Mouse (Mus musculus): ENCODE data around the gene Rln1. TPM values are rescaled to one million over a fixed set of nuclear protein-coding genes. Genes with fewer than 3 reads are reported as not detected.

Gene Rln1
- polyA plus RNA-seq, 1 experiment from 2014 or later = 2.2 TPM

DNA sequence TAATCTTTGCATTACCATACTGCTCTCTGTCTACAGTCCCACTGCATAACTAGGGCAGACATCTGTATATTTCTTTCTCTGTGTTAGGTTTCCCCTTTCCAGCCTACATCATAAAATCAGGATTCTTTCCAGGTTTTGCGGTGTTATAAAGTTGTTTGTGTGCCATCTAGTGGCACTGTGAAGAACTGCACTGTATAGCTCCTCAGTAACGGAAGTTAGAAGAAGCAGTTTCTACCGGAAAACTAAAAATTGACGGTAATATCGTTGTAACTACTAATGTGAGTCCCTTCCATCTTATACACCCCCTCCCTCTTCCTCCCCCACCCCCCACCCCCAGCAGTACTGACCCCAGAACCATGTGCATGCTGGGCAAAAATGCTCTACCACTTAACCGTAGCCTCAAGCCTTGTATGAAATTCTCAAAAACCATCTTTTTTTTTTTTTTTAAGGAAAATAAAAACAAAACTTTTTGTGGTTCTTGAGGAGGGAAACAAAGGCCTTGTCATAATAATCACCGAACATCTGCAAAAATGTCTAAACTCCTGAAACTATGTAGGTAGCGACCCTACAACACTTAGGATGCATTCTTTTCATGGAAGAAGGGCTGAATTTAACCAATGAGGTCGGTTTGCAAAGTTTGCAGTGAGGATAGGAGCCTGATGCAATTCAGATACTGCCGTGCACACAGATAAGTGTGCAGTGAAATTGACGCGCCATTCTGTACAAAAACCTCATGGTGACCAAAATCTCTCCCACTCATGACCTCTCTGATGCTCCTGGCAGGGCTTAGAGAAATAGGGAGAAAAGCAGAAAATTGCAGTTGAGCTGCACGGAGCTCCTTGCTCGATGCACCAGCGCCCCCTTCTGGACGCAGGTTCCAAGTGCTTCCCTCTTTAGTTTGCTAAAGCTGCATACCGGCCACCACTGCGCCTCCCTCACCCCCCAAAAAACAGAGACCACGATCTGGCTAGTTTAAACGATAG is 20.7 kb upstream of the Rln1 start:
- WGBS = 5% methylated on average over 20 of the region's 20 CpGs
- no peaks in the 10 kb centered on the region for H3K27me3 ChIP-seq
- no peak overlapping the region for H3K27ac ChIP-seq (replicated peaks)
- H3K4me3 ChIP-seq = peak overlapping the region; percentile 26
- H3K4me2 ChIP-seq = peak overlapping the region; percentile 57
- H3K9ac ChIP-seq = peak overlapping the region; percentile 23
- peak; percentile 77 for ATAC-seq (ENCODE audit: low read depth)
- no peaks in the 10 kb centered on the region for H3K9me3 ChIP-seq
- peaks cover 43% of the 10 kb centered on the region for H3K36me3 ChIP-seq
- H3K4me1 ChIP-seq (replicated peaks) = peaks cover 10% of the 10 kb centered on the region

DNA sequence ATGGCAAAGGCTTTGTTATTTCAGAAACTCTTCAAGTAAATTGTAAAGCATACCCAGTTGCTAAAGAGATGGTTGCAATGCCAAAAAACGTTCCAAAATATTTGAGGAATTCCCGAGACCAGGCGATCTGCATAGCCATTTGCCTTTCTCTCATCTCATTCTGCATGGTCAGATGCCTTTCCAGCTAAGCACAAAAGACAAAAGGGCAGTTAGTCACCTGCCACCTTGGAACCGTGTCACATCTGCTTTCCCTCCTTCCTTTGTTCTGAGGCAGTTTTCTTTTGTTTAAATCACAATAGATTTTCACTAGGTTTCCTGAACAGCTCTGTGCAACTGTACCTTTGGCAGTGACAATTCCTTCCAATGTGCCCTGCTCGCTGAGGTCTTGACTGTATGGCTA is 16.5 kb upstream of the Rln1 start:
- Histone ChIP-seq H3K36me3 (peaks cover 29% of the 10 kb centered on the region; the same call in 1 of the 2 replicates), H3K27me3 (no peaks in the 10 kb centered on the region), H3K9ac (no peak overlapping the region), H3K4me3 (no peak overlapping the region), H3K4me2 (no peak overlapping the region), H3K9me3 (no peaks in the 10 kb centered on the region), H3K27ac (replicated peaks) (no peak overlapping the region), H3K4me1 (replicated peaks) (peaks cover 6% of the 10 kb centered on the region)
- WGBS = 18% methylated on average over 5 of the region's 5 CpGs
- no peak for ATAC-seq (ENCODE audit: low read depth)

DNA sequence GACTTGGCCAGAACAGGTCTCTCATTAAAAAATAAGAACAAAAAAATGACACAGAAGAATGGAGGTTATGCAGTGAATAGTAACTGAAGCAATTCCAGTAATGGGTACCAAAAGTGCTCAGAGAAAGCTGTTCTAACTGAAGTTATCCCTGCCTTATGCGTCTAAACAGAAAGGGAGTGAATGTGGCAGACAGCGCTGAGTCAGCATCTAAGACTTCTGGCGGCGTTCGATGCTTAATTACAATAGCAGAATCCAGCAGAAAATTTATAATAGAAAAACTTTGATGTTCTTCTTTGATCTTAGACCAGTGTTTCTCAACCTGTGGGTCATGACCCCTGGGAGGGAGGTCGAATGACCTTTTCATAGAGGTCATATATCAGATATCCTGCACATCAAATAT is 11.2 kb upstream of the Rln1 start:
- Histone ChIP-seq H3K4me3 (no peak overlapping the region), H3K36me3 (peaks cover 13% of the 10 kb centered on the region; the same call in 1 of the 2 replicates), H3K9me3 (no peaks in the 10 kb centered on the region), H3K4me2 (no peak overlapping the region), H3K9ac (no peak overlapping the region), H3K27ac (replicated peaks) (no peak overlapping the region), H3K27me3 (no peaks in the 10 kb centered on the region), H3K4me1 (replicated peaks) (no peaks in the 10 kb centered on the region; the same call in 1 of the 2 replicates)
- ATAC-seq (ENCODE audit: low read depth) = no peak
- 84% methylated on average over 6 of the region's 6 CpGs for WGBS

DNA sequence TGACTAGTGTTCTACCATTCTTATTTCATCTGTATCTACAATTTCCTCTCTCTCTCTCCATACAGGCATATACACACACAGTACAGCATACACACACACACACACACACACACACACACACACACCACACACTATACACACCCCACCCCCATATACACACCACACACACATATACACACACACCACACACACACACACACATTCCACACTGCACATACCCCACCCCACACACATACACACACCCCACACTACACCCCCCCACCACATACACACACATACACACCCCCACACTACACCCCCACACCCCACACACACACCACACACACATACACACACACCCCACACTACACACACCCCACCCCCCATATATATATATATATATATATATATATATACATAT is 10.4 kb upstream of the Rln1 start:
- H3K9ac ChIP-seq = no peak overlapping the region

DNA sequence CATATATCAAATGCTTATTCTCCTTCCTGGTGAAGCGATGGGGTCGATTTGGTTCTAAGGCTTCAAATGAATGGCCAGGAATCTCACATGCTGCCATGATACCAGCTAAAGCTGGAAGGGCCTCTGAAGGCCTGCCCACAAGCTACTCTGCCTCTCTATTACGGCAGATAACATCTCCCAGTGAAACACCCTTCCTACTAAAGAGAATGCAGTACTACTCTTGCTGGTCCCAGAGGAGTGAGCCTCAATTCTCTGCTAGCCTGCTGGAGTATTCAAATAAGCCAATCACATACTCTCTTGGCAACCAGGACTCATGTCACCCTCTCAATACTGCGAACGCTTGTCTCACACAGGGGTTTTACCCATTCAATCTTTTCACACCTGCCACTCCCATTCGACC is 7.8 kb upstream of the Rln1 start:
- no peak overlapping the region for H3K9ac ChIP-seq
- no peaks in the 10 kb centered on the region for H3K9me3 ChIP-seq
- no peak overlapping the region for H3K27ac ChIP-seq (replicated peaks)
- no peak for ATAC-seq (ENCODE audit: low read depth)
- no peaks in the 10 kb centered on the region for H3K27me3 ChIP-seq
- WGBS = 86% methylated on average over 6 of the region's 6 CpGs
- no peaks in the 10 kb centered on the region for H3K4me1 ChIP-seq (replicated peaks)
- H3K4me2 ChIP-seq = no peak overlapping the region
- no peak overlapping the region for H3K4me3 ChIP-seq
- no peaks in the 10 kb centered on the region for H3K36me3 ChIP-seq

More for the DNA sequence above, 10.4 kb upstream of the Rln1 start:
- Histone ChIP-seq H3K4me2 (no peak overlapping the region), H3K4me3 (no peak overlapping the region), H3K4me1 (replicated peaks) (no peaks in the 10 kb centered on the region), H3K36me3 (peaks cover 8% of the 10 kb centered on the region; the same call in 1 of the 2 replicates), H3K9me3 (no peaks in the 10 kb centered on the region), H3K27ac (replicated peaks) (no peak overlapping the region), H3K27me3 (no peaks in the 10 kb centered on the region)
- ATAC-seq (ENCODE audit: low read depth) = no peak

DNA sequence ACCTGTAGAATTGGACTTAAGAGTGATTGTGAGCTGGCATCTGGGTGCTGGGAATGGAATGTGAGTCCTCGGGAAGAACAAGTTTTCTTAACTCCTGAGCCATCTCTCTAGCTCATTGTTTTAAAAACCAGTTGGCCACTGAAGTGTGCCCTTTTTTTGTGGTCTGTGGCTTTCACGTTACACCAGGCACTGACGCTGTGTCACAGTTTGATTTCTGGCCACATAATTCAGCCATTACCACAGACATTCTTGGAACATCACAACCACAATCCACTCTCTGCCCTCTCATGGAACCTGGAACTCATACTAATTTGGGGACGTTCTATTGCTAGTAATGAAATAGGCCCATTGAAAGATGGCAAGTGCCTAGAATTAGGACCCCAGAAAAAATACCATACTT is 6.6 kb upstream of the Rln1 start:
- no peak overlapping the region for H3K9ac ChIP-seq
- no peaks in the 10 kb centered on the region for H3K9me3 ChIP-seq
- no peak for ATAC-seq (ENCODE audit: low read depth)
- no peak overlapping the region for H3K4me3 ChIP-seq
- no peaks in the 10 kb centered on the region for H3K27me3 ChIP-seq
- WGBS = 84% methylated on average over 4 of the region's 4 CpGs
- no peak overlapping the region for H3K27ac ChIP-seq (replicated peaks)
- no peak overlapping the region for H3K4me2 ChIP-seq
- no peaks in the 10 kb centered on the region for H3K4me1 ChIP-seq (replicated peaks)
- no peaks in the 10 kb centered on the region for H3K36me3 ChIP-seq

DNA sequence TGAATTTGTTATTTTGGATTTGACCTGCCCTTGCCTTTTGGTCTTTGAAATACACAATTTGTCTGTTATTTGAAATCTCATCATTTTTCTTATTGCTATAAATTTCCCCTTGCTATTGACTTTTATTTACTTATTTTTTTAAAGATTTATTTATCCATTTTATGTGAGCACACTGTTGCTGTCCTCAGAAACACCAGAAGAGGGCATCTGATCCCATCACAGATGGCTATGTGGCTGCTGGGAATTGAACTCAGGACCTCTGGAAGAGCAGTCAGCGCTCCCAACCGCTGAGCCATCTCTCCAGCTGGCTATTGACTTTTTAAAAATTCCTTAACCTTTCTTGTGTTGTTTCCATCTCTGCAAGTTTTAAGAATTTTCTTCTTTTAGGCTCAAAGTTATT is 2.2 kb upstream of the Rln1 start:
- H3K27ac ChIP-seq (replicated peaks) = no peak overlapping the region
- no peak overlapping the region for H3K4me2 ChIP-seq
- no peak overlapping the region for H3K4me3 ChIP-seq
- ATAC-seq (ENCODE audit: low read depth) = no peak
- H3K27me3 ChIP-seq = peaks cover 9% of the 10 kb centered on the region; the same call in 1 of the 2 replicates
- no peak overlapping the region for H3K9ac ChIP-seq
- no peaks in the 10 kb centered on the region for H3K36me3 ChIP-seq
- H3K9me3 ChIP-seq = no peaks in the 10 kb centered on the region
- 88% methylated on average over 2 of the region's 2 CpGs for WGBS
- peaks cover 12% of the 10 kb centered on the region; the same call in 1 of the 2 replicates for H3K4me1 ChIP-seq (replicated peaks)

DNA sequence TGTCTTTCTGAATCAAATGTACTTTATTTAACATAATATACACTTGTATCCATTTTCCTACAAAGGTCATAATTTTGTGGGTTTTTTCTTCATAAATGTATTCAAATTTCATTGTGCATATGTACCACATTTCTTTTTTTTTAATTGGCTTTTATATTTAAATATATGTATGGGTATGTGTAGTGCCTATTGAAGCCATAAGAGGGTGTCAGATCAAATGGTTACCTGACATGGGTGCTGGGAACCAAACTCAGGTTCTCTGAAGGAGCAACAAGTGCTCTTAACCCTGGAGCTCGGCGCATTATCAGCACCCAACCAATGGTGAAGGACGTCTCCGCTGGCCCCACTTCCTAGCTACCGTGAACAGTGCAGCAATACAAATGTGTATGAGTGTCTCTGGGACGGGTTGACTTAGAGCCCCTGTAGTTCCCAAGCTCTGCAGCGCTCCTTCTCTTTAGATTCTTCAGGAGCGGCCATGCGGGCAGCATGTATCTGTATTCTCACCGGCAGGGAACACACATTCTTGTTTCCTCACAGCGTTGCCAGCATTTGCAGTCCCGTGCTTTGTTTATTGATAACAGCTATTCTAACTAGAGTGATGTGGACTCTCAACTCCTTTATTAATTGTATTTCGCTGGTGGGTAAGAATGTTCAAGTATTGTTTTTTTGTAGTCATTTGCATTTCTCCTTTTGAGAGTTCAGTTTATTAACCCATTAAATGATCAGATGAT is 7.5 kb downstream of the Rln1 start:
- Histone ChIP-seq H3K9me3 (no peaks in the 10 kb centered on the region), H3K4me1 (replicated peaks) (peaks cover 7% of the 10 kb centered on the region), H3K4me2 (no peak overlapping the region), H3K36me3 (no peaks in the 10 kb centered on the region), H3K27ac (replicated peaks) (no peak overlapping the region), H3K27me3 (peaks cover 6% of the 10 kb centered on the region; the same call in 1 of the 2 replicates), H3K4me3 (no peak overlapping the region), H3K9ac (no peak overlapping the region)
- 84% methylated on average over 13 of the region's 13 CpGs for WGBS
- ATAC-seq (ENCODE audit: low read depth) = no peak

DNA sequence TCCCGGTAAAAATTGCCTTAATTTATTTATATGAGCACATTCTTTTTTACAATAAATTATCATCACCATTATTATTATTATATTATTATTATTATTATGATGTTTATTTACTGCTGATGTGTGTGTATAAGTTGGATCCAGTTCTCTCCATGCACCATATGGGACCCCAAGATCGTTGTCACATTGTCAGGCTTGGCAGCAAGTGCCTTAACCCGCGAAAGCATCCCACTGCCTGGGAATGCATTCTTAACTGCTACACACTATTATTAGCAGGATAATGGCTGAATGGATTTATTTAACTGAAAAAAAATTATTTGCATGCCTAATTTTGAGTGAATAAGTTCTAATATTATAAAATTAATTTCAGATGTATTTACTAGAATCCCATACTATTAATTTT is 8.1 kb downstream of the Rln1 start:
- Histone ChIP-seq H3K36me3 (no peaks in the 10 kb centered on the region), H3K9me3 (no peaks in the 10 kb centered on the region), H3K4me3 (no peak overlapping the region), H3K4me1 (replicated peaks) (peaks cover 7% of the 10 kb centered on the region), H3K9ac (no peak overlapping the region), H3K27ac (replicated peaks) (no peak overlapping the region), H3K4me2 (no peak overlapping the region), H3K27me3 (peaks cover 6% of the 10 kb centered on the region; the same call in 1 of the 2 replicates)
- ATAC-seq (ENCODE audit: low read depth) = no peak
- WGBS = 87% methylated on average over 4 of the region's 4 CpGs

DNA sequence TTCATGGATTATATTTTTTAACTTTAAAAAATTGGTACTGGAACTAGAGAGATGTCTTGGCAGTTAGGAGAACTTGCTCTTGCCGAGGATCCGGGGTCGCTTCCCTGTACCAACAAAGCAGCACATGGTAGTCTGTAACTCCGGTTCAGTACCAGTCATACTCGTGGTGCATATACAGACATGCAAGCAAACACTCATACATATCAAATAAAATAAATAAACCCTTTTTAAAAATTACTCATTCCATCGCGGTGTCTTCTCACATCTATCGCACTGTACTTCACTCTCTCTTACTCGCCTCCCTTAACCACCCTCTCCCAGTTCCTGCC is 8.7 kb downstream of the Rln1 start:
- H3K9me3 ChIP-seq = no peaks in the 10 kb centered on the region
- WGBS = 71% methylated on average over 9 of the region's 9 CpGs
- peaks cover 6% of the 10 kb centered on the region; the same call in 1 of the 2 replicates for H3K27me3 ChIP-seq
- no peak overlapping the region for H3K27ac ChIP-seq (replicated peaks)
- ATAC-seq (ENCODE audit: low read depth) = no peak
- H3K4me2 ChIP-seq = peak overlapping the region; percentile 59
- no peaks in the 10 kb centered on the region for H3K36me3 ChIP-seq
- H3K9ac ChIP-seq = peak overlapping the region; percentile 1; the same call in 1 of the 2 replicates
- H3K4me1 ChIP-seq (replicated peaks) = peaks cover 7% of the 10 kb centered on the region
- no peak overlapping the region for H3K4me3 ChIP-seq

DNA sequence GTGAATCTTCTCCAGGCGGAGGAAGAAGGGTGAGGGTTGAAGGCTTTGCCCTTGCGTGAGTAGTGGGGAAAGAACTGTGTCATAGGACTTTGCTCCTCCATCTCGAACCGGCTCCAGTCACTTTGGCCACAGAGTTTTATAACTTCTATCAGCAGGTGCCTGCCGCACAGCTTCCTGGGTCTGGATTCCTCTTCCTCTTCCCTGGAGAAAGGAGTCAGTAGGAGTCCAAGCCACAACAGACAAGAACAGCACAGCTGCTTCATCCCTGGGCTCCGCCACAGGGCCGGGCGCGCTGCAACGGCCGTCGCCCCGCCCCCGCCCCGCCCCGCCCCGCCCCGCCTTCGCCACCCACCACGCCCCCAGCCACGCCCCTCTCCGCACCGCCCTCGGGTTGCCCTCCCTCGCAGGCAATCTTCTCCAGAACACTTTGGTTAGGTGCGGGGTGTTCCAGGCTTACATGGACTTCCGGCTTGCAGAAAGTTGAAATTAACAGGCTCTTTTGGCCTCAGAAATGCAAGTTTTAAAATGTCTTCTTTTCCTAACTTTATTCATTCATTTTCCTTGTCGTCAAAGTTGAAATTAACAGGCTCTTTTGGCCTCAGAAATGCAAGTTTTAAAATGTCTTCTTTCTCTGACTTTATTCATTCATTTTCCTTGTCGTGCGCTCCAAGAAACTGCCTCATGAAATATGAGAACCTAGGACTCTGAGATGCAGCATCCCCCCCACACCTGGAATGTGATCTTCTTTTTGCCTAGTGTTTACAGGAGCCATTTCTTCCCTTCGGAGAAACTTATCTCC is 9.2 kb downstream of the Rln1 start, which contains the start of gene Insl6:
Gene Insl6 (minus strand): TSS at position 304 of the 799 bp plus-strand sequence.
- Histone ChIP-seq H3K4me3 (peak within 1 kb of the TSS; percentile 29), H3K9me3 (no peaks in the 10 kb centered on the region), H3K4me1 (replicated peaks) (peaks cover 7% of the 10 kb centered on the region), H3K9ac (peak within 1 kb of the TSS; percentile 31), H3K27me3 (peaks cover 6% of the 10 kb centered on the region; the same call in 1 of the 2 replicates), H3K36me3 (no peaks in the 10 kb centered on the region), H3K4me2 (peak within 1 kb of the TSS; percentile 59), H3K27ac (replicated peaks) (no peak within 1 kb of the TSS)
- 8% methylated on average over 19 of the region's 31 CpGs for WGBS
- peak; percentile 92 for ATAC-seq (ENCODE audit: low read depth)
